Mouse (Mus musculus) forebrain, embryonic 10.5 days (tissue): Measurements from ENCODE around the gene Atad1. TPM values are rescaled to one million over a fixed set of nuclear protein-coding genes. Genes with fewer than 3 reads are reported as not detected.
"Not testable (repeated sequence)": the region's sequence is repeated elsewhere in the genome, so short reads cannot be mapped to it uniquely, and the experiment has no call there.

Experiments used
- DNase-seq: peaks from one replicate; pipeline ENCODE4 v3.0.0-alpha.2; 2017; ENCODE audit warnings: low spot score; ENCODE audit errors: extremely low spot score
- H3K27ac ChIP-seq: fragments of 300-500 bp; sonication (generic); 2 replicates; pipeline ENCODE4 v1.5.1; 2016; ENCODE audit warnings: mild to moderate bottlenecking
- H3K27me3 ChIP-seq: fragments of 300-500 bp; sonication (generic); 2 replicates; pipeline ENCODE4 v1.6.1; 2016; ENCODE audit warnings: mild to moderate bottlenecking; ENCODE audit not compliant: poor library complexity, severe bottlenecking
- H3K36me3 ChIP-seq: fragments of 300-500 bp; sonication (generic); replicated peaks from 2 replicates; pipeline ENCODE4 v1.6.1; 2016; ENCODE audit warnings: mild to moderate bottlenecking, moderate library complexity
- H3K4me1 ChIP-seq: fragments of 300-500 bp; sonication (generic); 2 replicates; pipeline ENCODE4 v1.6.1; 2016
- H3K4me3 ChIP-seq: fragments of 300-500 bp; sonication (generic); 2 replicates; pipeline ENCODE4 v1.5.1; 2016; ENCODE audit warnings: mild to moderate bottlenecking, moderate library complexity
- H3K9me3 ChIP-seq: fragments of 300-500 bp; sonication (generic); 2 replicates; pipeline ENCODE4 v1.6.1; 2016; ENCODE audit warnings: mild to moderate bottlenecking, moderate library complexity
- WGBS: fragments of 180-500 bp; shearing (Covaris S2); methylation state at CpG from one replicate; pipeline ENCODE4 v1.1.7; 2016; 5-methylcytosine and 5-hydroxymethylcytosine counted together
- polyA plus RNA-seq: library from polyadenylated mRNA; unstranded; fragments of >200 nt; fragmentation: Nextera tagmentation; extraction: Ambion mirVana; gene quantifications from 2 replicates; pipeline ENCODE4 v1.2.1, GENCODE M21; 2016

Atad1 gene
- 79.9 and 81.1 TPM in 2 replicates for polyA plus RNA-seq

DNA sequence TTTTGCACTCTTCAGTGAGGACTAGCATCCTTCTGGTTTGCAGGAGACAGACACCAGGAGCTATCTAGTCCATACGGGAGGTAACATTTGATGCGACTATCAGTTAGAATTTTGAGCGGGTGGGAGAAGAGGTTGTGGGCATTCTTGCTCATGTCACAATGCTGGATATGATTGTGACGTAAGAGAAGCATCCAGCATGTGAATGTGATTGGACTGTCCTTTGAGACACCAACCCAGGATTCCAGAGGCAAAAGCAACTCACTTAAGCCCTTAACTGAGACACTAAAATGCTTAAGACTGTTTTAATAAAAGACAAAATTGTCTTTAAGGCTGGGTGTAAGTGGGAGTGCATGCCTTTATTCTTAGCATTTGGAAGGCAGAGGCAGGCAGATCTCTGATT lies at the start of gene Atad1:
TSS of gene Atad1 (minus strand) at position 101 of the 400 bp plus-strand sequence.
- Histone ChIP-seq H3K4me3 (no peak within 1 kb of the TSS), H3K27ac (no peak within 1 kb of the TSS), H3K9me3 (no peaks in the 10 kb centered on the region), H3K27me3 (no peaks in the 10 kb centered on the region), H3K4me1 (no peaks in the 10 kb centered on the region), H3K36me3 (no peaks in the 10 kb centered on the region)
- DNase-seq: no peak
- WGBS: 94% methylated on average over 4 of the region's 4 CpGs

DNA sequence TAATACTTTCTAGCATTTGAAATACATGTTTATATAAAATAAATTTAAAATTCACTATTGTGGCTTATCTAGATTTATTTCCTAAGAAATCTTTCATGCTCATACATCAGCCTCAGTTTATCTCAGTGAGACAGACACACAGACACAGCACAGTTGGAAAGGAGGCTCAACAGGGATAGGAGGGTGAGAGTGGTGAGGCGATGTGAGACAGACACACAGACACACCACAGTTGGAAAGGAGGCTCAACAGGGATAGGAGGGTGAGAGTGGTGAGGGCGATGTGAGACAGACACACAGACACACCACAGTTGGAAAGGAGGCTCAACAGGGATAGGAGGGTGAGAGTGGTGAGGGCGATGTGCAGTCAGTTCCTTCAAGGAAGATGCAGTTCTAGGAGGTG lies 48.4 kb upstream of the Atad1 start:
- H3K4me1 ChIP-seq: peaks cover 51% of the 10 kb centered on the region
- 89% methylated on average over 3 of the region's 3 CpGs for WGBS

DNA sequence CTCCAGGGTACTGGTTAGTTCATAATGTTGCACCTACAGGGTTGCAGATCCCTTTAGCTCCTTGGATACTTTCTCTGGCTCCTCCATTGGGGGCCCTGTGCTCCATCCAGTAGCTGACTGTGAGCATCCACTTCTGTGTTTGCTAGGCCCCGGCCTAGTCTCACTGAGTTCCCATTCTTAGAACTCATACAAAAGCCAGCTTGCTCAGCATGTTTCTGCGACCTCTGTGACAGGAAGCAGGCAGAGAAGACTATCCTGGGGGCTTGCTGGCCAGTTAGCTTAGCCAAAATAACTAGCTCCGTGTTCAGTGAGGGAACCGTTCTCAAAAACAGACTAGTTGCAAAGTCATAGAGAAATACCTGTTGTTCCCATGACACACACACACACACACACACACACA lies 47.8 kb upstream of the Atad1 start:
- not testable (repeated sequence) for H3K4me3 ChIP-seq, H3K27me3 ChIP-seq, DNase-seq, H3K27ac ChIP-seq, H3K9me3 ChIP-seq
- 43% methylated on average over 4 of the region's 4 CpGs for WGBS
- Histone ChIP-seq H3K4me1 (peaks cover 46% of the 10 kb centered on the region), H3K36me3 (peaks cover 35% of the 10 kb centered on the region)

More for the DNA sequence above, 48.4 kb upstream of the Atad1 start:
- not testable (repeated sequence) for H3K27ac ChIP-seq, H3K4me3 ChIP-seq, H3K9me3 ChIP-seq, DNase-seq, H3K27me3 ChIP-seq
- peaks cover 29% of the 10 kb centered on the region for H3K36me3 ChIP-seq

DNA sequence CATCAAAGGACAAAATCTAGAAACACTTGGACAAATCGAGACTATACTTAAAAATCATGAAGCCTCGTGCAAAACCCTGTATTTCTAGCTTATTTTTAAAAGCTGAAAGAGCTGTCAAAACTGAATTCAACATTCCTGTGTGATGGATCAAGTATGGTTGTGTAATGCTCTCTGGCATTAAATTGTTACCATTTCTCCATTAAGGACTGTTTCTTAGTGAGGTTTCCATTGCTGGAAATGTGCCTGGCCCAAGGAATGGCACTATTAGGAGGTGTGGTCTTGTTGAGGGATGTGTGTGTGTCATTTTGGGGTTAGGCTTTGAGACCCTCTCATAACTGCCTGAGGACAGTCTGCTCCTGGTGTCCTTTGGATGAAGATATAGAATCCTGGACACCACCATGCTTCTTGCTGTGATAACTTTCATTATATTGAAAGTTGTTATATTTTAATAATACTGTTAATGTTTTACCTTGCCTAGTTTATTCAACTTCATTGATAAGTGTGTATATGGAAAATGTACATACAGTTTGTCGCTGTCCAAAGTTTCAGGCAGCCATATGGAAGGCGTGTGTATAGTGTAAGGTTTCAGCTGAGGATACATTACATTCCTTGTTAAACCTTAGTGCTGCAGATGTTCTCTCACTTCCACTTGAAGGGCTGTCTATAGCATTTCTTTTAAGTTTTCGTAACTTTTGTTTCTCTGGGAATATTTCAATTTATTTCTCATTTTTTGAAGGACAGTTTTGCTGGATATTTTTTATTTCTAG lies 41.9 kb upstream of the Atad1 start:
- peaks cover 6% of the 10 kb centered on the region; the same call in 1 of the 2 replicates for H3K9me3 ChIP-seq
- no peaks in the 10 kb centered on the region for H3K27me3 ChIP-seq
- peaks cover 4% of the 10 kb centered on the region for H3K4me1 ChIP-seq
- no peak overlapping the region for H3K27ac ChIP-seq
- H3K36me3 ChIP-seq: peaks cover 42% of the 10 kb centered on the region
- H3K4me3 ChIP-seq: no peak overlapping the region
- no peak for DNase-seq
- 93% methylated on average over 5 of the region's 5 CpGs for WGBS

DNA sequence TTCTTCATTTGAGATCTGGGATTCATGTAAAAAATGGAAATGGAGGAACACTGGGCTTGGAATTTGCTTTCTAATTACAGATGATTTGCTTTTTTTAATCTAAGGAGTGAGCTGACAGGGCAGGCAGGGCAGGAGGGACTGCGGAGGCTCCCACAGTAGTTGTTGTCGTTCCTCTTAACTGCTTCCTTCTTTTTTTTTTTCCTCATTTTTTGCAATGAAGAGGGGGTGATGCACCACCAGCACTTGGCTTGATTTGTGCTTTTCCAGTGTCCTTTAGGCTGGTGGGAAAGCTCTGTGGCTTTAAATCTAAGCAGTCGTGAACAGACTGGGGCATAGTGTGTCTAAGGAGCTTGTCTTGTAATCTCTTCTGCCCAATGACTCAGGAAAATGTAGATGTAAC lies 39.5 kb upstream of the Atad1 start:
- 85% methylated on average over 3 of the region's 3 CpGs for WGBS
- Histone ChIP-seq H3K4me1 (peaks cover 4% of the 10 kb centered on the region), H3K27me3 (no peaks in the 10 kb centered on the region)

DNA sequence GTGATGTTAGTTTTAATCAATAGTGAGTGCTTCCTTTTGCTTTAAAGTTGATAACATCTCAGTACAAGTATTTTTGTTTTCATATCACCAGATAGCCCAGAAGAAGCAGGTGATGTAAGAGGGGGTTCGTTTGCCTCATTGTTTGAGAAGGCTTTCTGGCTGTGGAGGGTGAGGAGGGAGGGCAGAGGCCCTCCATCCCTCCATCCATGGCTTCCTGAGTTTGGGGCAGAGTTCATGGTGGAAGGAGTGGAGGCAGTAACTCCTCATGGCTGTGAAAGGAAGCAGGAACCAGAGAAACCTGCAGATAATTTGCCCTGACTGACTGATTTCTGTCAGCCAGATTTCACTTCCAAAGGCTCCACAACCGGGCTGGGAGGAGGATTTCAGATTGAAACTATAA lies 38.8 kb upstream of the Atad1 start:
- DNase-seq: no peak
- WGBS: 63% methylated on average over 2 of the region's 2 CpGs
- H3K27ac ChIP-seq: no peak overlapping the region
- H3K36me3 ChIP-seq: peaks cover 32% of the 10 kb centered on the region
- H3K27me3 ChIP-seq: no peaks in the 10 kb centered on the region
- no peak overlapping the region for H3K4me3 ChIP-seq
- no peaks in the 10 kb centered on the region for H3K9me3 ChIP-seq
- H3K4me1 ChIP-seq: peaks cover 4% of the 10 kb centered on the region

More for the DNA sequence above, 39.5 kb upstream of the Atad1 start:
- Histone ChIP-seq H3K4me3 (no peak overlapping the region), H3K9me3 (no peaks in the 10 kb centered on the region), H3K27ac (no peak overlapping the region), H3K36me3 (peaks cover 33% of the 10 kb centered on the region)
- DNase-seq: no peak

DNA sequence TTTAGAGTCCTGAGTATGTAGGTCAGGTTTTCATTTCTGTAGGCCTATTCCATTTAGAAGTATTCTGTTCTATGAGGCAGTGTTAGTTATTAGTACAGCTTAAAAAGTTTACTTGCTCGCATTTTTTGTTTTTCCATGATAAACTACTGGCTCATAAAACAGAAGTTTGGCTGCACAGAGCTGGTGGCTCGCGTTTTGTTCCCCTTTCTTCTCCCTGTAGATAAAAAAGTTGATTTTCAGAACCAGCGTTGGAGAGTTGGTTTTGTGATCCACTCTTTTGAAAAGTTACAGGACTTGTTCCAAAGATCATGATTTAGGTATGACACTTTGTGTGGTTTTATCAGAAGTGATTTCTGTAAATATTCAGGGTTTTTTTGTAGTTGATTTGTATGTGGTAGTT lies 22.9 kb upstream of the Atad1 start:
- H3K36me3 ChIP-seq: peaks cover 57% of the 10 kb centered on the region
- no peak for DNase-seq
- WGBS: 92% methylated on average over 4 of the region's 4 CpGs

DNA sequence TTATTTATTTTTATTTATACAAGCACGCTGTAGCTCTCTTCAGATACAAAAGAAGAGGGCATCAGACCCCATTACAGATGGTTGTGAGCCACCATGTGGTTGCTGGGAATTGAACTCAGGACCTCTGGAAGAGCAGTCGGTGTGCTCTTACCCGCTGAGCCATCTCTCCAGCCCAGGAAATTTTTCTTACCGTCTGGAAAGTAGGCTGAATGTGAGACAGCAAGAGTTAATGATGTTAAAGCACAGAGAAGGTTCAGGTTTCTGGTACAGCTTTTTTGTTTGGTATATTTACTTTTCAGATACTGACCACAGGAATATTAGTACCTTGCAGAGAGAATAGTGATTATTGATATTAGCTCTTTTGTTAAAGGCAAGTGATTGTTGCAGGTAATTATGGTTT lies 21.6 kb upstream of the Atad1 start:
- Histone ChIP-seq H3K4me1 (peaks cover 22% of the 10 kb centered on the region), H3K4me3 (peak overlapping the region; percentile 97; the same call in 1 of the 2 replicates), H3K27ac (no peak overlapping the region), H3K9me3 (no peaks in the 10 kb centered on the region), H3K36me3 (peaks cover 47% of the 10 kb centered on the region), H3K27me3 (no peaks in the 10 kb centered on the region)
- DNase-seq: no peak
- WGBS: 70% methylated on average over 4 of the region's 4 CpGs

More for the DNA sequence above, 22.9 kb upstream of the Atad1 start:
- H3K4me1 ChIP-seq: peaks cover 22% of the 10 kb centered on the region
- H3K4me3 ChIP-seq: no peak overlapping the region
- H3K27ac ChIP-seq: no peak overlapping the region
- no peaks in the 10 kb centered on the region for H3K9me3 ChIP-seq
- no peaks in the 10 kb centered on the region for H3K27me3 ChIP-seq

DNA sequence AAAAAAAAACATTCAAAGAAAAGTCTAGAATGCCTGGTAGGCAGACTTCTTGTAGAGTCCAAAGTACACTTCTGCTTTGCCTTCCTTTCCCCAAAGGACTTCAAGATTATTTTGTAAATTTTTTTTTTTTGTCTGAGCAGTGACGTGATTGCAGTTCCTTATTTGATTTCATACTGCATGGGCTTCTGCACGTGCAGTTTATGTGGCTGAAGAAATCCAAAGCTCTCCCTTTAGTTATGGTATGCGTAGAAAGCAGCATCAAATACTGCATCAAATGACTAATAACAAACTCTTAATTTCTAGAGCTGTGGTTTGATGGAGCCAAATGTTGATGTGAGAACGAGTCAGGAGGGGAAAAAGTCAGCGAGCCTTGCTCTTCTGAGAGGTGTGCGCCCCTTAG lies 20.9 kb upstream of the Atad1 start:
- no peak for DNase-seq
- Histone ChIP-seq H3K4me3 (peak overlapping the region; percentile 97), H3K36me3 (peaks cover 40% of the 10 kb centered on the region), H3K27me3 (no peaks in the 10 kb centered on the region), H3K27ac (no peak overlapping the region), H3K9me3 (no peaks in the 10 kb centered on the region), H3K4me1 (peaks cover 28% of the 10 kb centered on the region)
- WGBS: 47% methylated on average over 6 of the region's 6 CpGs

DNA sequence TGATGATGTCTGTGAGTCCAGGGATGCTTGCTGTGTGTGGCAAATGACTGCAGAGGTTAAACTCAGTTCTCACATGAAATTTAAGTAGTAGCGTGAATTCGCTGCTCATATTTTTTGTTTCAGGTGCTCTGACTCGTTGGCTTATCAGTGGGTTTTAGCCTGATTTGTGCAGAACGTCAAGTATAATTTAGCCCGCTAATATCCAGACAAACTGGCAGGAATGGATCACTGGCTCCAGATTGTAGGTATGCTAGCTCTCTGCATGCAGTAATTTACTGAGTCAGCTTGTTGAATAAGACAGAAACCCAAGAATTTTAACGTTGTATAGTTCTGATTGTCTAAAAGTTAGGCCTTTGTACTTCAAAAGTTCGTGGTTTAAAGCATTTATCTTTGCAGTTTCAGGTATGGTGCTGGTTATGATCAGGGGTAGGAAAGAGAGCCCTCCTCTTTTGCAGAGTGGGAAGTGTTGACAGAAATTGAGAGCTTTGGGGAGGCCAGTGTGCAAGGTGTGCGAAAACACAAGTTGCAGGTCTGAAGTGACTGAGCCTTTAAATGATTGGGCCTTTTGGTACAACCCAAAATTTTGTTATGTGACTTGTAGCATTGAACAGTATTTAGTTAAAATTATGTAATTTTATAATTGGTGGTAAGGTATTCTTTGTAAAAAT lies 19.9 kb upstream of the Atad1 start:
- peaks cover 38% of the 10 kb centered on the region for H3K4me1 ChIP-seq
- WGBS: 2% methylated on average over 8 of the region's 8 CpGs
- peaks cover 4% of the 10 kb centered on the region for H3K27me3 ChIP-seq
- no peaks in the 10 kb centered on the region for H3K9me3 ChIP-seq
- H3K27ac ChIP-seq: no peak overlapping the region
- H3K4me3 ChIP-seq: peak overlapping the region; percentile 97
- DNase-seq: no peak
- H3K36me3 ChIP-seq: peaks cover 30% of the 10 kb centered on the region

DNA sequence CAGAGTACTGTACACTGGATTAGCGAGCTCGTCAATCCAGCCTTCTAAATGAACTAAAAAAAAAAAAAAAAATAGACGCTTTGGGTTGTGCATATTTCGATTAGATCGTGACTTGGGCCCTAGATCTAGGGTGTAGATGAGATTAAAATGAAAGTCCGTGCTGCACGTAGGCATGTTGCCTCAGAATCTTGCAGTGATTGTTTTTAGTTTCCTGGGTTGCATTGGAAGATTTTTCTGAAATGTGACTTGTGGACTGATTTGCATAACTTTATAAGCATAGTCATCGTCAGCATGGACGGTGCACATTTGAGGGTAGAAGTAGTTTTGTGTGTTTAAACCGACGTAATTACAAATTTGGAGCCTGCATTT lies 19.2 kb upstream of the Atad1 start:
- H3K4me3 ChIP-seq: peak overlapping the region; percentile 97
- WGBS: under 1% methylated on average over 11 of the region's 11 CpGs
- H3K9me3 ChIP-seq: no peaks in the 10 kb centered on the region
- peaks cover 9% of the 10 kb centered on the region for H3K27me3 ChIP-seq
- peak overlapping the region; percentile 98 for H3K27ac ChIP-seq
- H3K36me3 ChIP-seq: peaks cover 23% of the 10 kb centered on the region
- peaks cover 41% of the 10 kb centered on the region for H3K4me1 ChIP-seq
- DNase-seq: no peak

DNA sequence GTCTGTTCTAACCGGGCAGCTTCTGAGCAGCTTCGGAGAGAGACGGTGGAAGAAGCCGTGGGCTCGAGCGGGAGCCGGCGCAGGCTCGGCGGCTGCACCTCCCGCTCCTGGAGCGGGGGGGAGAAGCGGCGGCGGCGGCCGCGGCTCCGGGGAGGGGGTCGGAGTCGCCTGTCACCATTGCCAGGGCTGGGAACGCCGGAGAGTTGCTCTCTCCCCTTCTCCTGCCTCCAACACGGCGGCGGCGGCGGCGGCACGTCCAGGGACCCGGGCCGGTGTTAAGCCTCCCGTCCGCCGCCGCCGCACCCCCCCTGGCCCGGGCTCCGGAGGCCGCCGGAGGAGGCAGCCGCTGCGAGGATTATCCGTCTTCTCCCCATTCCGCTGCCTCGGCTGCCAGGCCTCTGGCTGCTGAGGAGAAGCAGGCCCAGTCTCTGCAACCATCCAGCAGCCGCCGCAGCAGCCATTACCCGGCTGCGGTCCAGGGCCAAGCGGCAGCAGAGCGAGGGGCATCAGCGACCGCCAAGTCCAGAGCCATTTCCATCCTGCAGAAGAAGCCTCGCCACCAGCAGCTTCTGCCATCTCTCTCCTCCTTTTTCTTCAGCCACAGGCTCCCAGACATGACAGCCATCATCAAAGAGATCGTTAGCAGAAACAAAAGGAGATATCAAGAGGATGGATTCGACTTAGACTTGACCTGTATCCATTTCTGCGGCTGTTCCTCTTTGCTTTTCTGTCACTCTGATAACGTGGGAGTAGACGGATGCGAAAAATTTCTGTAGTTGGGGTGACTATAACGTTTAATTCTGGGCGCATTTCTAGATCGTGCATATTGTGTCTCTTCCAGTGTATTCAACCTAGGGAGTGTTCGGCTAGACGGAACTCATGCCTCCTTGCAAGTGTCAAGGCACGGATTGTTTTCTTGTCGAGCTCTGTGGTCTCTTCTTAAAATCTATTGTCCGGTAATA lies 18.5 kb upstream of the Atad1 start:
- peaks cover 41% of the 10 kb centered on the region for H3K4me1 ChIP-seq
- peak overlapping the region; percentile 98 for H3K27ac ChIP-seq
- WGBS: under 1% methylated on average over 63 of the region's 69 CpGs
- H3K9me3 ChIP-seq: no peaks in the 10 kb centered on the region
- DNase-seq: peak; percentile 68
- H3K27me3 ChIP-seq: peaks cover 15% of the 10 kb centered on the region
- peaks cover 17% of the 10 kb centered on the region for H3K36me3 ChIP-seq
- H3K4me3 ChIP-seq: peak overlapping the region; percentile 97
